Mouse (Mus musculus) mature B cell (primary cell): ENCODE results near the gene BC037034.

Experiments
- in situ Hi-C: fragments of 300-500 bp; cut with MboI; formaldehyde crosslinking; loops from 2 replicates; pipeline ENCODE4 v1.14.3; 2019

Gene BC037034

GRCm38 (mm10) chr5:138262001-138262400, 1.8 kb downstream of the BC037034 start:
- in situ Hi-C loops = no loop called here

- in situ Hi-C loops = no loop called here
Measured at GRCm38 (mm10) chr5:138260834-138261233, 3.0 kb downstream of the BC037034 start.

- in situ Hi-C loops = no loop called here
Measured at GRCm38 (mm10) chr5:138260051-138260450, 3.8 kb downstream of the BC037034 start.

GRCm38 (mm10) chr5:138258993-138259392, 4.8 kb downstream of the BC037034 start:
- in situ Hi-C loops = no loop called here

- in situ Hi-C loops = no loop called here
Measured at GRCm38 (mm10) chr5:138258542-138258941, 5.3 kb downstream of the BC037034 start.

GRCm38 (mm10) chr5:138258078-138258477, 5.8 kb downstream of the BC037034 start:
- in situ Hi-C loops = no loop called here

GRCm38 (mm10) chr5:138257585-138257978, 6.3 kb downstream of the BC037034 start:
- in situ Hi-C loops = no loop called here

GRCm38 (mm10) chr5:138256966-138257584, 6.8 kb downstream of the BC037034 start:
- in situ Hi-C loops = no loop called here

GRCm38 (mm10) chr5:138256094-138256467, 7.8 kb downstream of the BC037034 start:
- in situ Hi-C loops = no loop called here

GRCm38 (mm10) chr5:138255353-138256093, 8.3 kb downstream of the BC037034 start, which contains the start of gene Lamtor4:
Lamtor4 (plus strand) TSS chr5:138255482.
- in situ Hi-C loops = no loop called here

- in situ Hi-C loops = no loop called here
Measured at GRCm38 (mm10) chr5:138253061-138253460, 10.8 kb downstream of the BC037034 start.

- in situ Hi-C loops = no loop called here
Measured at GRCm38 (mm10) chr5:138251144-138251543, 12.7 kb downstream of the BC037034 start.

- in situ Hi-C loops = no loop called here
Measured at GRCm38 (mm10) chr5:138241511-138241910, 22.3 kb downstream of the BC037034 start.

GRCm38 (mm10) chr5:138234224-138234623, 29.6 kb downstream of the BC037034 start:
- in situ Hi-C loops = no loop called here

GRCm38 (mm10) chr5:138233778-138234177, 30.1 kb downstream of the BC037034 start:
- in situ Hi-C loops = no loop called here

- in situ Hi-C loops = no loop called here
Measured at GRCm38 (mm10) chr5:138229511-138229910, 34.3 kb downstream of the BC037034 start.

GRCm38 (mm10) chr5:138228026-138228425, 35.8 kb downstream of the BC037034 start:
- in situ Hi-C loops = no loop called here

GRCm38 (mm10) chr5:138227367-138227766, 36.5 kb downstream of the BC037034 start:
- in situ Hi-C loops = no loop called here

GRCm38 (mm10) chr5:138226491-138226890, 37.3 kb downstream of the BC037034 start:
- in situ Hi-C loops = no loop called here

GRCm38 (mm10) chr5:138225700-138226099, 38.1 kb downstream of the BC037034 start, which contains the start of gene Nxpe5:
Nxpe5 (plus strand) TSS chr5:138225898.
- in situ Hi-C loops = no loop called here

- in situ Hi-C loops = no loop called here
Measured at GRCm38 (mm10) chr5:138223287-138223686, 40.5 kb downstream of the BC037034 start.

- in situ Hi-C loops = no loop called here
Measured at GRCm38 (mm10) chr5:138222111-138222510, 41.7 kb downstream of the BC037034 start.

GRCm38 (mm10) chr5:138219864-138220263, 44.0 kb downstream of the BC037034 start:
- in situ Hi-C loops = no loop called here
